Mouse (Mus musculus): Measurements from ENCODE around the gene Zscan21.

Gene Zscan21

GRCm38 (mm10) chr5:138118041-138118440 is 1.3 kb downstream of the Zscan21 start:
- DNase-seq (ENCODE audit: low spot score) = no peak

GRCm38 (mm10) chr5:138132425-138133064 is 15.8 kb downstream of the Zscan21 start:
- no peak for DNase-seq (ENCODE audit: low spot score)

DNA sequence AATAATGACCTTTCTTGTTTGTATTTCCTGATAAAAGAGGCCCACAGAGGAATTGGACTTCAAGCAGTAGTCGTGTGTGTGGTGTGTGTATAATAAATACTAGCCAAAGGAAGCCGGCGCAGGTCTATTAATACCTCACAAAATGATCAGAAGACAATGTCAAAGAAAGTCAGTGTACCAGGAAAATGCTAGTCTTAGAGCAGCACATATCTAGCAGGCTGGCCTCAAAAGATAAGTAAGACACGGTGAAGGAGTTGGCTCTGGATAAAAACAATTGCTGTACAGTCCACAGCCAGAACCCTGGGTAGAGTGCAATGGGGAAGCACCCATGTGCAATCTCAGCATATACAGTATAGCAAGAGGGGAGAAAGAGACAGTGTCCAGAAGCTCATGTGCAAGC is 20.6 kb downstream of the Zscan21 start:
- DNase-seq (ENCODE audit: low spot score) = no peak

DNA sequence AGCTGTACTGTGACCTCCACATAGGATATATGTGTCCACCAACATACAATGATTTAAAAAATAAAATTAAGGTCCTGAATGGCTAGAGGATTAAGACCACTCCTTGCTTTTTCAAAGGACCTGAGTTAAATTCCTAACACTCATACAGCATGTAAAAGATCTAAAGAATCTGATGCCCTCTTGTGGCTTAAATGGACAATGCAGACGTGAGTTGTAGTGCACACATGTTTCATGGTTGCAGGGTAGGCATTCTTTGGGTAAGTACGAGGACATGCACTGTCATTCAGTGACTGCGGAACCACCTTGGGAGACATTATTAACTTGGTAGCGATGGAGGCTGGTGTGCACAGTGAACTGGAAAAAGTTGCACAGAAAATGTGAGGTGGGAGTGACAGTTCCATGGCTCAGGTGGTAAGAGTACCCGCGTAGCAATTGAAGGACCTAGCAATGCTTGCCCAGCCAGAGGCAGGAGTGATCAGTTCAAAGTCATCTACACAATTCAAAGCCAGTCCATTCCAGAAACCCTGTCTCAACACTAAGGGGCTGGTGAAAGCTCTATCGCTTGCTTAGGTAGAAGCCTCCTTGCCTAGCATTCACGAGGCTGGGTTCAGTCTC is 21.3 kb downstream of the Zscan21 start:
- no peak for DNase-seq (ENCODE audit: low spot score)

- no peak for DNase-seq (ENCODE audit: low spot score)
Measured at GRCm38 (mm10) chr5:138138585-138138984, 21.9 kb downstream of the Zscan21 start.

DNA sequence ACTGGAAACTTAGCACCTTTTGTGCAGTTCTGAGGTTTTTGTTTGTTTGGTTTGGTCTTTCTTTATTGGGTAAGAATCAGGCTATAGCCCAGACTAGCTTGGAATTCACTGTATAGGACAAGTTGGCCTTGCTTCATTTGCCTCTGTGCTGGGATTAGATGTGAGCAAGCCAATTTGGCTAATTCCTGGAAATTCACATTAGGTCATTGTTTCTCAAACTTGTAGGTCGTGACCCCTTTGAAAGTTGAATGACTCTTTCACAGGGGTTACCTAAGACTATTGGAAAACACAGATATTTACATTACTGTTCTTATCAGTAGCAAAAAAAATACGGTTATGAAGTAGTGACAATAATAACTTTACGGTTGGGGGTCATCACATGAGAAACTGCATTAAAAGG is 37.7 kb downstream of the Zscan21 start:
- DNase-seq (ENCODE audit: low spot score) = no peak

GRCm38 (mm10) chr5:138155443-138155976 is 38.8 kb downstream of the Zscan21 start, which contains the start of gene Zfp113:
Gene Zfp113 (minus strand): TSS chr5:138155744.
- DNase-seq (ENCODE audit: low spot score) = peak; percentile 90

- DNase-seq (ENCODE audit: low spot score) = no peak
Measured at GRCm38 (mm10) chr5:138160224-138160762, 43.6 kb downstream of the Zscan21 start.

- peak; percentile 94 for DNase-seq (ENCODE audit: low spot score)
Measured at GRCm38 (mm10) chr5:138160842-138161665, 44.4 kb downstream of the Zscan21 start, which contains the start of gene Cops6. Gene Cops6 (plus strand): TSS chr5:138161071.

GRCm38 (mm10) chr5:138163046-138163445 is 46.3 kb downstream of the Zscan21 start:
- DNase-seq (ENCODE audit: low spot score) = no peak

- no peak for DNase-seq (ENCODE audit: low spot score)
Measured at GRCm38 (mm10) chr5:138163610-138164009, 46.9 kb downstream of the Zscan21 start.

GRCm38 (mm10) chr5:138165594-138165993 is 48.9 kb downstream of the Zscan21 start:
- DNase-seq (ENCODE audit: low spot score) = no peak

DNA sequence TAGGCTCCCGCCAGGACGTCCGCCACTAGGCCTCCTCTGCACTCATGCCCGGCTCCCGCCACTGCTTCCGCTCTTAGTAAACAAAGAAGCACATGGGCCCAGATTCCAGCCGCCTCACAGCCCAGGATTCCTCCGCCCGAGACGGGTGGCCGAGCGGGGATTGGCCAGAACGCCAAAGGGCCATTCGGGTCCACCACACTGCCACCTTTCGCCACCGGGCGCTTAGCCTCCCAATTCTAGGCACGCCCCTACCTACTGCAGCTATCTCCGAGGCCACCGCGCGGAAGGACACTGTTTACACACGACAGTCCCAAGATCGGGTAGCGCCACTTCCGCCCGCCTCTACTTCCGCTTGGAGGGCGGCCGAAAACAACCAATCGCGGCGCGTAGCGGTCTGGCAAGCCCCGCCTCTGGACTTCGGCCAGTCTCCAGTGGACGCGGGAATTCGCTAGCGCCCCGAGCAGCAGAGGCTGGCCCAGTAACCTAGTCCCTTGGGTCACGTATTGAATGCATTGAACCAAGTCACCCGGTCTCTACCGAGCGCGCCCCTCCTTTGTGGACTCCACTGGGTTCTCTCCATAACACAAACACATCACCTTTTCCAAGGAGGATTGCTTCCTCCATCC is 54.3 kb downstream of the Zscan21 start:
- DNase-seq (ENCODE audit: low spot score) = peak; percentile 96

GRCm38 (mm10) chr5:138171695-138172491 is 55.2 kb downstream of the Zscan21 start, which contains the start of the genes Ap4m1 and Mcm7:
Gene Ap4m1 (plus strand): TSS chr5:138172002.
Gene Mcm7 (minus strand): TSS chr5:138172422.
- peak; percentile 96 for DNase-seq (ENCODE audit: low spot score)

DNA sequence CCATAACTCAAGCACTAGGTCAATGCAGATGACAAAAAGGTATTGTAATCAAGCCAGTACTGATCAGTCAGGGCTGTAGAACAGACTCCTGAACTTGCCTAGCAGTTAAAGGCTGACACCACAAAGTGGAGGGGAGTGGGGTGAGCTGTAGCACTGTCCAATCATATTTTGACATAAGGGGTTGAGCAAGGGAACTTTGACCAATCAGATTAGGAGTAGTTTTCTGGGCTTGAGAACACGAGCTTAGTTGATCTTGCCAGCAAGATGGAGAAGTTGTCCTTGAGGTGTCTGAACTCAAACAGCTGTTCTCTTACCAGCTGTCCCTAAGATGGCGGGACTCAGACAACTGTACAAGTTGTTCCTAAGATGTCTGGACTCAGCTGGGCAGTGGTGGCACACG is 56.5 kb downstream of the Zscan21 start:
- DNase-seq (ENCODE audit: low spot score) = no peak

Data from testis, postnatal 14 days (tissue).